Comparison of ENCODE assay signal across 8 mouse cellular contexts in the genomic region with DNA sequence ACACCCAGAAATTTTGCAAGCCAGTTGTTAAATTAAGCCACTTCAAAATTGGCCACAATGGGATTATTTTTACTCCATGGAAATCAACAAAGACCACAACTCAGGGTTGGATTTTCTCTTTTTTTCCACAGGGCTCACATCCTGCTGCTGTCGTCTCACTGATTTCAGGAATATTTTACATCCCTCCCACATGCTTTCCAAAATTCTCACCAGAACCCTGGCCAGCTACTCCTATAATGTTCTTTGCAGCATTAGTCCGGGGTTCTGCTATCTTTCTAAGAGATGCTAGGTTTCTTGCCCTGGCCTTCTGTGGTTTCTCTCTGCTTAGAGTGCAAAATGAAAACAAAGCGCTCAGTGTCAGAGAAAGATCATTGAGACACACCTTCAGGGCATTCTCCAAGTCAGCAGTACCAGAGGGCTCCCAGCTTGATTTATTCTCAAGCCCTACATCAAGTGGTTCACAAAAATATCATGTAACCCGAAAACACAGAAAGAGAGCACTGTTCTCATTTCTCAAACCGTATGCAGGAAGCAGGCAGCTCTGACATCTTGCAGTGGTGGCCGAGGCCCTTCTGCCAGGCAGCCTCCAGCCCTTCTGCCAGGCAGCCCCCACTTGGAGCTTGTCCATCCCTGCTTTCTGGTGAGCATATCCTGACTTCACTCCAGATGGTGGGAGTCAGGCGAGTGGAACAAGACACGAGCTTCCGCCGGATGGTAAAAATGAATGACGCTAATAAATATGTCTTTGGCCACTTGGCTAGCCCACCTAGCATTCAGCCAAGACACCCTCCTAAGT.
A peak's percentile ranks its signal among the peaks of the same experiment; 100 is the strongest.
DNase-seq lines count a peak whose midpoint lies in the region; ATAC-seq and TF ChIP-seq lines count a peak whose summit lies in the region.

No protein-coding gene starts in this region.

- no peak overlapping the region for H3K4me2 ChIP-seq in midbrain, embryonic 14.5 days (ENCODE audit: low read length)
- H3K4me2 ChIP-seq in midbrain, embryonic 13.5 days (replicated peaks), result no peak overlapping the region
- peak overlapping the region; percentile 70 for H3K4me2 ChIP-seq in myocyte (ENCODE audit: low read depth)

- no peaks in the 10 kb centered on the region for H3K36me3 ChIP-seq in midbrain, embryonic 14.5 days (ENCODE audit: control insufficient read depth, insufficient read depth, low read length)
- H3K36me3 ChIP-seq in midbrain, embryonic 13.5 days, result no peaks in the 10 kb centered on the region
- H3K36me3 ChIP-seq in embryonic facial prominence, embryonic 10.5 days (replicated peaks), result no peaks in the 10 kb centered on the region
- no peaks in the 10 kb centered on the region for H3K36me3 ChIP-seq in myocyte (ENCODE audit: control insufficient read depth, insufficient read depth)

- no peaks in the 10 kb centered on the region for H3K9me3 ChIP-seq in midbrain, embryonic 14.5 days (ENCODE audit: control insufficient read depth, low read length)
- H3K9me3 ChIP-seq in midbrain, embryonic 13.5 days, result no peaks in the 10 kb centered on the region
- H3K9me3 ChIP-seq in embryonic facial prominence, embryonic 10.5 days, result no peaks in the 10 kb centered on the region

- no peak for TF ChIP-seq POLR2A in myocyte (IDR thresholded peaks at IDR 0.05; ENCODE audit: insufficient read length, low read depth)

- 0 out of 2 replicates have a peak, but pooled peaks cover 5% of the 10 kb centered on the region for H3K4me1 ChIP-seq in midbrain, embryonic 14.5 days (ENCODE audit: control insufficient read depth, insufficient read depth, low read length)
- H3K4me1 ChIP-seq in midbrain, embryonic 13.5 days (replicated peaks), result peaks cover 11% of the 10 kb centered on the region
- H3K4me1 ChIP-seq in embryonic facial prominence, embryonic 10.5 days, result peaks cover 28% of the 10 kb centered on the region

- H3K79me2 ChIP-seq in myocyte (ENCODE audit: control insufficient read depth, insufficient read depth), result no peaks in the 10 kb centered on the region

- 76% methylated on average over 11 of the region's 11 CpGs for WGBS in midbrain, embryonic 14.5 days
- 84% methylated on average over 11 of the region's 11 CpGs for WGBS in midbrain, embryonic 13.5 days
- 42% methylated on average over 11 of the region's 11 CpGs for WGBS in embryonic facial prominence, embryonic 10.5 days

- DNase-seq in midbrain, embryonic 14.5 days, result peak; percentile 29
- DNase-seq in embryonic facial prominence, embryonic 10.5 days (ENCODE audit: low spot score), result peak; percentile 14
- DNase-seq in layer of hippocampus, adult 8-10 months (ENCODE audit: low spot score in 2 of 2), result peak; percentile 56 to 57
- DNase-seq in ovary, postnatal 10 days (ENCODE audit: low spot score), result no peak
- DNase-seq in thymus, postnatal 14 days, result no peak
- no peak for DNase-seq in spleen, postnatal 36 days (ENCODE audit: low spot score in 2 of 2)

- ATAC-seq in midbrain, embryonic 14.5 days (ENCODE audit: low FRiP score, low TSS enrichment), result no peak
- ATAC-seq in midbrain, embryonic 13.5 days, result no peak

- no peak overlapping the region for H3K4me3 ChIP-seq in midbrain, embryonic 14.5 days (replicated peaks; ENCODE audit: low read depth, low read length)
- no peak overlapping the region for H3K4me3 ChIP-seq in midbrain, embryonic 13.5 days (replicated peaks)
- no peak overlapping the region for H3K4me3 ChIP-seq in embryonic facial prominence, embryonic 10.5 days
- no peak overlapping the region for H3K4me3 ChIP-seq in myocyte

- H3K9ac ChIP-seq in midbrain, embryonic 14.5 days (replicated peaks; ENCODE audit: low read length), result no peak overlapping the region
- no peak overlapping the region for H3K9ac ChIP-seq in midbrain, embryonic 13.5 days (replicated peaks)

- H3K27me3 ChIP-seq in midbrain, embryonic 14.5 days (ENCODE audit: control insufficient read depth, insufficient read depth, low read length), result no peaks in the 10 kb centered on the region
- no peaks in the 10 kb centered on the region for H3K27me3 ChIP-seq in midbrain, embryonic 13.5 days
- H3K27me3 ChIP-seq in embryonic facial prominence, embryonic 10.5 days (replicated peaks; ENCODE audit: low read depth, poor library complexity, severe bottlenecking), result no peaks in the 10 kb centered on the region
- no peaks in the 10 kb centered on the region for H3K27me3 ChIP-seq in myocyte (ENCODE audit: control insufficient read depth, insufficient read depth, insufficient read length)

- H3K27ac ChIP-seq in midbrain, embryonic 14.5 days (replicated peaks; ENCODE audit: low read depth, low read length), result no peak overlapping the region
- no peak overlapping the region for H3K27ac ChIP-seq in midbrain, embryonic 13.5 days
- peak overlapping the region; percentile 44 for H3K27ac ChIP-seq in embryonic facial prominence, embryonic 10.5 days (replicated peaks)

- H3ac ChIP-seq in myocyte (ENCODE audit: control insufficient read depth, insufficient read length), result no peak overlapping the region

TF ChIP-seq in myocyte, 11 proteins besides CTCF, POLR2A, EP300 and RAD21:
- TF ChIP-seq MYOG (IDR thresholded peaks at IDR 0.05; ENCODE audit: control insufficient read depth in 1 of 3, insufficient read depth in 1 of 3, insufficient read length in 2 of 3, low read depth in 2 of 3) (no peak), TCF3 (IDR thresholded peaks at IDR 0.05; ENCODE audit: insufficient read length, low read depth) (no peak), MYOD1 (IDR thresholded peaks at IDR 0.05; ENCODE audit: control insufficient read depth in 1 of 3, insufficient read length in 2 of 3, low read depth in 2 of 3) (no peak), E2F4 (IDR thresholded peaks at IDR 0.05; ENCODE audit: insufficient read depth) (no peak), POLR2AphosphoS2 (IDR thresholded peaks at IDR 0.05; ENCODE audit: insufficient read length, low read depth) (no peak), MAX (IDR thresholded peaks at IDR 0.05; ENCODE audit: low read depth) (no peak), SRF (IDR thresholded peaks at IDR 0.05; ENCODE audit: control insufficient read depth, insufficient read length, low read depth) (no peak), USF1 (IDR thresholded peaks at IDR 0.05; ENCODE audit: low read depth) (no peak), CEBPB (IDR thresholded peaks at IDR 0.05; ENCODE audit: insufficient read depth, poor library complexity, severe bottlenecking) (no peak), TCF12 (IDR thresholded peaks at IDR 0.05; ENCODE audit: insufficient read depth, poor library complexity, severe bottlenecking) (no peak), REST (IDR thresholded peaks at IDR 0.05; ENCODE audit: insufficient read depth, insufficient read length) (no peak)

Comparison
In these comparisons a context has a peak if more than half of its experiments do, and no peak if none do; other contexts are left out.
1. DNase-seq: peak in midbrain, embryonic 14.5 days (single experiment), embryonic facial prominence, embryonic 10.5 days (single experiment) and layer of hippocampus, adult 8-10 months (2 of 2); none in ovary, postnatal 10 days (single experiment), thymus, postnatal 14 days (single experiment) and spleen, postnatal 36 days (0 of 2).